Mouse (Mus musculus) E14TG2a.4 (cell line): ENCODE data around the gene Plekhs1.

Source experiments
- H3K27me3 ChIP-seq: 2 replicates; pipeline ENCODE4 v1.6.1; 2014; ENCODE audit warnings: low read length, control low read depth; ENCODE audit not compliant: insufficient read depth
- H3K36me3 ChIP-seq: 2 replicates; pipeline ENCODE4 v1.6.1; 2014; ENCODE audit warnings: low read length, control low read depth; ENCODE audit not compliant: insufficient read depth
- H3K4me1 ChIP-seq: replicated peaks from 2 replicates; pipeline ENCODE4 v1.6.1; 2014; ENCODE audit warnings: low read depth, low read length, control low read depth
- H3K4me3 ChIP-seq: replicated peaks from 2 replicates; pipeline ENCODE4 v1.5.1; 2014; ENCODE audit warnings: mild to moderate bottlenecking, low read length
- H3K9me3 ChIP-seq: 2 replicates; pipeline ENCODE4 v1.6.1; 2014; ENCODE audit warnings: low read length, control low read depth
- CTCF ChIP-seq: conservative IDR thresholded peaks from 2 replicates; pipeline ENCODE4 v1.5.1; 2014; ENCODE audit warnings: low read length
- NANOG ChIP-seq: IDR thresholded peaks from 2 replicates; pipeline ENCODE4 v1.6.1; 2014; ENCODE audit warnings: borderline replicate concordance, low read length, mixed read lengths
- POU5F1 ChIP-seq: IDR thresholded peaks from 2 replicates; pipeline ENCODE4 v1.6.1; 2014; ENCODE audit warnings: low read length, borderline replicate concordance

Plekhs1 gene

DNA sequence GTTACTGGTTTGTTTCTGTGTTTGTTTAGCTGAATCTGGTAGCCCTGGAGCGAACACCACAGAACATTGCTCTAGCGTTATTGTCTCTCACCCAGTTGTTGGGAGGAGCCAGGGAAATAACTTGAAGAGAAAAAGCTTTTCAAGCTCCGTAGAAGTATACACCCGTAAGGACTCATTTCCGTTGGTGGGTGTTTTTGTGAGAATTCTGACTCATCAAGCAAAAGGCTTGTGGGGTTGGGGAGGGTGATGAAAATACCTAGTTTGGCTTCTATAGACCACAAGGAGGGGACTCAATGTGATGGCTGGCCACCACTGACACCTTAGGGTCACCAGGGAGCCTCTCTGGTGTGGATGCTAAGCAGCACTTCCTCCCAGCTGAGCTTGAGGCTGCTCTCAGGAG, 10.5 kb upstream of the Plekhs1 start:
- H3K36me3 ChIP-seq, result no peaks in the 10 kb centered on the region
- H3K4me1 ChIP-seq, result peaks cover 8% of the 10 kb centered on the region
- no peaks in the 10 kb centered on the region for H3K9me3 ChIP-seq
- TF ChIP-seq NANOG (no peak), POU5F1 (no peak), CTCF (no peak)
- no peak overlapping the region for H3K4me3 ChIP-seq
- peaks cover 10% of the 10 kb centered on the region; the same call in 1 of the 2 replicates for H3K27me3 ChIP-seq

DNA sequence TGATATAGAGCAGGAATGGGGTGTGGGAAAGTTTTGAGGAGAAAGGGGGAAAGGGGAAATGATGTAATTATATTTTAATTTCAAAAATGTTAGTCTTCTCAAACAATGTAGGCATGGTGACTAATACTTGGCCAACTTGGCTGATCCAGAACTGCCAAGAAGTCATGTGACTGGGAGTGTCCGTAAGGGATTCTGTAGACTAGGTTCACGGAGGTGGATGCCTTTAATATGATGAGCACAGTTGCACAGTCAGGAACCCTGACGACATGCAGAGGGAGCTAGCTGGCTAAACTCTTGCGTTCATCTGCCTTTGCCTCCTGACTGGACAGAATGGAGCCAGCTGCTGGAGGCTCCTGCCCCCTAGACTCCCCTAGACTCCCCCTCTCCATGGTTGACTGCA, 9.6 kb upstream of the Plekhs1 start:
- Histone ChIP-seq H3K9me3 (no peaks in the 10 kb centered on the region), H3K4me3 (no peak overlapping the region), H3K27me3 (peaks cover 15% of the 10 kb centered on the region; the same call in 1 of the 2 replicates), H3K36me3 (no peaks in the 10 kb centered on the region), H3K4me1 (peaks cover 8% of the 10 kb centered on the region)
- TF ChIP-seq POU5F1 (no peak), CTCF (no peak), NANOG (no peak)

DNA sequence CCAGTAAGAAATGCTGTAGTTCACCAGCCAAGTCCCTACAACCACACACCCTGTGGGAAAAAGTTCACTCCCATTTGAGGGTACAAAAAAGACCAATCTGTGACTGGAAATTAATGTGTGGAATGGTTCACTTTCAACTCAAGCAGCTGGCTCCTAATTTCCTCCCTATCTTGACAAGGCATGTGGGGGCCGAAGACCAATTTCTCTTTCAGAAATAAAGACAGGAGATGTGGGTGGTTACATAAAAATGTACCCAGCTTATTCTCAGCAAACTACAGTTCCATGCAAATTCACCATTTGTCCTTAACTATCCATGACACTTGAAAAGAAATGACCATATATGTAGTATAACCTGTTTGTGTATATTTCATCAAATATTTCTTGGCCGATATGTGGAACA, 9.0 kb upstream of the Plekhs1 start:
- TF ChIP-seq NANOG, result no peak
- no peak for TF ChIP-seq CTCF
- TF ChIP-seq POU5F1, result no peak
- H3K27me3 ChIP-seq, result peaks cover 18% of the 10 kb centered on the region
- H3K4me3 ChIP-seq, result no peak overlapping the region
- H3K36me3 ChIP-seq, result no peaks in the 10 kb centered on the region
- peaks cover 8% of the 10 kb centered on the region for H3K4me1 ChIP-seq
- H3K9me3 ChIP-seq, result no peaks in the 10 kb centered on the region

DNA sequence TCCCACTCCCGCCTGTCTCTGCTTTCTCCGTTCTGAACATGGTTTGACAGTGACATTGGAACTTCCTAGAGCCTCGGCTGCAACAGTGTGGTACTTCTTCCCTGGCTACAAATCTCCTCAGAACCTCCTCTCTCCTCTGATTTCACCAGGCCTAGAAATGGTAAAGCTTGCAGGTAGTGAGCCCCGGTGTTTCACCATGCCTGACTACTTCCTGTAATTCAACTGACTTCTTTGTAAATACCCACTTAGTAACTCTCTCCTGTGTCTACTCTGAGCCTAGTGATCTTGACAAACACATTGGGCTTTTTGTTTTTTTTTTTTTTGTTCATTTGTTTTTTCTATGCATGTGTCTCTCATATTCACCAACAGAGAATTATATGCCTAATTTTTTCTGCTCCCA, 6.6 kb upstream of the Plekhs1 start:
- no peaks in the 10 kb centered on the region for H3K9me3 ChIP-seq
- TF ChIP-seq POU5F1, result no peak
- no peak for TF ChIP-seq NANOG
- TF ChIP-seq CTCF, result no peak
- no peak overlapping the region for H3K4me3 ChIP-seq
- peaks cover 21% of the 10 kb centered on the region for H3K27me3 ChIP-seq
- H3K36me3 ChIP-seq, result no peaks in the 10 kb centered on the region
- H3K4me1 ChIP-seq, result peaks cover 8% of the 10 kb centered on the region

DNA sequence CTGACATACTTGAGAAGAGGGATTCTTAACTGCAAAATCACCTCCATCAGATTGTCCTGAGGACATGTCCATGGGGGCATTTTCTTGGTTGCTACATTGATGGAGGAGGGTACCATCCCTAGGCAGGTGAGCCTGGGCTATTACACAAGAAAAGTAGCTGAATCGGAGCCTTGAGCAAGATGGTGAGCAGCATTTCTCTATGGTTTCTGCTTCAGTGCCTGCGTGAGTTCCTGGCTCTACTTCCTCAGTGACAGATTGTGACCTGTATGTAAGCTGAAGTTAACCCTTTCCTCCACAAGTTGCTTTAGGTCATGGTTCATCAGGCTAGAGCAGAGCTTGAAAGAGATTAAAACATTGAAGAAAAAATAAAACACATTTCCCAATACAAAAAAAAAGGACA, 6.1 kb upstream of the Plekhs1 start:
- peaks cover 21% of the 10 kb centered on the region for H3K27me3 ChIP-seq
- TF ChIP-seq CTCF (no peak), POU5F1 (no peak), NANOG (no peak)

DNA sequence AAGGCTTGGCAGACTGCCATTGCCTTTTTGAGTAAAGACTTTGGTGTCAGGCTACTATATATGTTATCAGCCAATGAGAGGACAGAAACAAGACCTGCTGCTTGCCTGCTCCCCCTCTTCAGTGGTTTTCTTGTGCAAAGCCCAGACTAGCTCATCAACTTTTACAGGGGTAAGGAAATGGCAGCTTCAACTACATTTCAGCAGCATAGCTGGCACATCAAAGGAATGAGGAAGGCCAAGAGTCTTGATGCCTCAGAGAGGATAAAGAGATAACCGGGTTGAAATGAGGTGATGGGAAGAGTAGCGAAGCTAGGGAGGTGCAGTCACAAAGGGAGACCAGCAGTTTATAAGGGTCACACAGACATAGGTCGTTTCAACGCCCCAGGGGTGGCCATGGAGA, 3.9 kb upstream of the Plekhs1 start:
- TF ChIP-seq NANOG (no peak), CTCF (no peak), POU5F1 (no peak)
- no peaks in the 10 kb centered on the region for H3K4me1 ChIP-seq
- H3K4me3 ChIP-seq, result no peak overlapping the region
- H3K9me3 ChIP-seq, result no peaks in the 10 kb centered on the region
- peaks cover 21% of the 10 kb centered on the region for H3K27me3 ChIP-seq
- H3K36me3 ChIP-seq, result no peaks in the 10 kb centered on the region

More for the DNA sequence above, 6.1 kb upstream of the Plekhs1 start:
- no peak overlapping the region for H3K4me3 ChIP-seq
- peaks cover 8% of the 10 kb centered on the region for H3K4me1 ChIP-seq
- H3K9me3 ChIP-seq, result no peaks in the 10 kb centered on the region
- no peaks in the 10 kb centered on the region for H3K36me3 ChIP-seq

DNA sequence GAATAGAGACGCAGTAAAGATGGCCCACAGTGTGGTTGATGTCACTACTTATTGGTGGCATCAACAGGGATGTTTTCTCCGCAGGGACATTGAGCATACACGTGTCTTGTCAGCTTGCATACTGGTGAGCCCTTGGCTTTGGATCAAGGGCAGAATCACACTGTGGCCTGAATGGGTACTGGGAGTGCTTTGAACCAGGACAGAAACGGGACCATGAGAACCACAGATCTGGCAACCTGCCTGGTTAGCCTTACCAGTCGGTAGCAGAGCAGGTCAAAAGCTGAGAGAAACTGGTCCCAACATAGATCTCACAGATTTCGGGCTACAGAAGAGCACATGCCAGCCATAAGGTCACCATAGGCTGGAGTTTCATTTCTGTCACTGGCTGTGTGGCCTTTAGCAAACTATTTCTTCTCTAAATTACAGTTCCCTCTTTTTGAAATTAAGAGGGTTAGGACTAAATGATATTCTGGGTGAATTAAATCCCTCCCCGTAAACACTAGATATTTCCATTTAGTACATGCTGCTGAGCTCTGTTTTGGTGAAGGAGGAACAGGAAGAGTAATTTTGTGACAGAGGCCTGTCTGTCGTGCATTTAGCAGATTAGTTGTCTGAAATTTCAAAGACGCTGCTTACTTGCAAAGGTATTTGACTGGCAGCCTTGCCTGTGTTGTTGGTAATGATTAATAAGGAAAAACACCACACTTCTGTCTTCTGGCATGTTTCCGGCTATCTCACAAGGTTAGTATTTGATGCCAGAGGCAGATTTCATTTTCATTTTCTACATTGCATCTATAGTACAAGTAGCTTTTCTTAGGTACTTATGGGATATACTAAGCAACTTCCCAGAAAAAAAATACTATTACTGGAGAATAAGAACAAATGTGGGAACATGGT, 2.0 kb upstream of the Plekhs1 start:
- Histone ChIP-seq H3K4me1 (no peaks in the 10 kb centered on the region), H3K36me3 (no peaks in the 10 kb centered on the region), H3K9me3 (no peaks in the 10 kb centered on the region), H3K27me3 (peaks cover 15% of the 10 kb centered on the region), H3K4me3 (no peak overlapping the region)
- no peak for TF ChIP-seq CTCF
- TF ChIP-seq POU5F1, result no peak
- TF ChIP-seq NANOG, result no peak

DNA sequence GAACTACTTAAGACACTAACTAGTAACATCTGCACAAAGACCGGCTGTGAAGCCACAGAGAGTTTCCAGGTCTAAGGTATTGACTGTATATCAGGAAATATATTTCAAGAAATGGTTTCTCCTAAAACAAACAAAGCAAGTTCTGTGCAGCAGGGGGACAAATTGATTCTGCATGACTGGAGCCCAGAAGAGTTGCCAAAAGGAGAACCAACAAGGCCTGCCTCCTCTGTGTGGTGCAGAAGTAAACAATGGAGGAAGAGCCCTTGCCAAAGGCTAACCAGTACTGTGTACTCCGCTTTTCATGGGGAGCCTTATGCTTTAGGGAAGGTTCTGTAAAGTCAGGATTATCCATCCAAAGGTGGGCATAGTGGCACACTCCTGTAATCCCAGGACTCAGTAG, 1.2 kb upstream of the Plekhs1 start:
- no peaks in the 10 kb centered on the region for H3K4me1 ChIP-seq
- no peak for TF ChIP-seq POU5F1
- no peak for TF ChIP-seq CTCF
- no peaks in the 10 kb centered on the region for H3K36me3 ChIP-seq
- no peaks in the 10 kb centered on the region for H3K9me3 ChIP-seq
- H3K4me3 ChIP-seq, result no peak overlapping the region
- peaks cover 14% of the 10 kb centered on the region for H3K27me3 ChIP-seq
